Mouse (Mus musculus) cerebellum, postnatal 25 days (tissue): ENCODE data around the gene Kat2a.

Experiments used
- DNase-seq, 2 experiments: peaks; one replicate each; pipeline ENCODE4 v3.0.0; 2021; ENCODE audit warnings: mixed read lengths in 2 of 2

Gene Kat2a

GRCm38 (mm10) chr11:100655589-100655988 is 56.7 kb downstream of the Kat2a start:
- DNase-seq: peak in 1 of 2 experiments; percentile 13
